Mouse (Mus musculus) neural tube, embryonic 11.5 days (tissue): Measurements from ENCODE around the gene Mios. TPM values are rescaled to one million over a fixed set of nuclear protein-coding genes. Genes with fewer than 3 reads are reported as not detected.

Experiments used
- ATAC-seq: fragments of 200-750 bp; cut with Nextera tagmentation; 2 replicates; pipeline ENCODE4 v1.8.0; 2017; ENCODE audit warnings: moderate number of reproducible peaks, mild to moderate bottlenecking, moderate TSS enrichment, moderate library complexity; ENCODE audit not compliant: insufficient read depth, low FRiP score, low TSS enrichment
- DNase-seq: peaks from one replicate; pipeline ENCODE4 v3.0.0-alpha.2; 2015; ENCODE audit warnings: low spot score
- H3K27ac ChIP-seq: fragments of 300-500 bp; sonication (generic); 2 replicates; pipeline ENCODE4 v1.5.1; 2014; ENCODE audit warnings: low read depth, mild to moderate bottlenecking, low read length
- H3K27me3 ChIP-seq: fragments of 300-500 bp; sonication (generic); 2 replicates; pipeline ENCODE4 v1.6.1; 2014; ENCODE audit warnings: mild to moderate bottlenecking, low read length, mixed read lengths; ENCODE audit not compliant: control insufficient read depth, insufficient read depth
- H3K36me3 ChIP-seq: fragments of 300-500 bp; sonication (generic); 2 replicates; pipeline ENCODE4 v1.6.1; 2014; ENCODE audit warnings: mild to moderate bottlenecking, low read length, moderate library complexity, mixed read lengths; ENCODE audit not compliant: control insufficient read depth, insufficient read depth
- H3K4me1 ChIP-seq: fragments of 300-500 bp; sonication (generic); 2 replicates; pipeline ENCODE4 v1.6.1; 2014; ENCODE audit warnings: low read length, mixed read lengths; ENCODE audit not compliant: control insufficient read depth, insufficient read depth
- H3K4me2 ChIP-seq: fragments of 300-500 bp; sonication (generic); 2 replicates; pipeline ENCODE4 v1.6.1; 2014; ENCODE audit warnings: low read depth, mild to moderate bottlenecking, moderate library complexity
- H3K4me3 ChIP-seq: fragments of 300-500 bp; sonication (generic); 2 replicates; pipeline ENCODE4 v1.5.1; 2014; ENCODE audit warnings: low read depth, low read length
- H3K9ac ChIP-seq: fragments of 300-500 bp; sonication (generic); 2 replicates; pipeline ENCODE4 v1.6.1; 2014; ENCODE audit warnings: mild to moderate bottlenecking, low read length
- H3K9me3 ChIP-seq: fragments of 300-500 bp; sonication (generic); 2 replicates; pipeline ENCODE4 v1.6.1; 2016; ENCODE audit warnings: low read length; ENCODE audit not compliant: control insufficient read depth
- WGBS: fragments of 180-500 bp; shearing (Covaris S2); extraction: QIAGEN DNeasy Blood & Tissue Kit; methylation state at CpG from one replicate; pipeline ENCODE4 v1.1.7; 2014; 5-methylcytosine and 5-hydroxymethylcytosine counted together
- polyA plus RNA-seq: library from polyadenylated mRNA; unstranded; fragments of >200 nt; fragmentation: Nextera tagmentation; extraction: Ambion mirVana; gene quantifications from 2 replicates; pipeline ENCODE4 v1.2.1, GENCODE M21; 2014

Mios gene
- polyA plus RNA-seq, 1 experiment from 2014 or later, result 29.5 TPM

DNA sequence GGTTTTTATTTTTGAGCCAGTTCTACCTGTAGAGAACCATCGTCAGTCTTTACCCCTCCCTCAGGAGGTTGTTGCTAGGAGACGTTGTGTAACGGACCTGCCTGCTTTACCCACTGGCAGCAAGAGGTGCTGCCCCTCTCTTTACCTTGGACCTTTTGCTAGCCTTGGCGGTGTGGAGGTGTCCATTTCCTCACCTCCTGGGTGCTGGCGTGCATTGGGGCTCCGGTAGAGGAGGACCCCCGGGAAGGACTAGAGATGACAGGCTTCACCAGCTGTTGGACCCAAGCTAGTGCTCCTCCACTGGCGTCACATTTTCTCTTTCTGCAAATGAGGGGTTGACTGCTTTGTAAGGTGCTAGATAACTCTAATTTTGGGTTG lies 50.6 kb downstream of the Mios start:
- no peak overlapping the region for H3K27ac ChIP-seq
- H3K9ac ChIP-seq, result peak overlapping the region; percentile 65
- H3K4me1 ChIP-seq, result peaks cover 2% of the 10 kb centered on the region; the same call in 1 of the 2 replicates
- no peaks in the 10 kb centered on the region for H3K9me3 ChIP-seq
- H3K36me3 ChIP-seq, result no peaks in the 10 kb centered on the region
- no peaks in the 10 kb centered on the region for H3K27me3 ChIP-seq
- WGBS, result under 1% methylated on average over 8 of the region's 8 CpGs
- ATAC-seq (peak; percentile 52), DNase-seq (no peak)
- peak overlapping the region; percentile 46 for H3K4me3 ChIP-seq
- peak overlapping the region; percentile 92 for H3K4me2 ChIP-seq

DNA sequence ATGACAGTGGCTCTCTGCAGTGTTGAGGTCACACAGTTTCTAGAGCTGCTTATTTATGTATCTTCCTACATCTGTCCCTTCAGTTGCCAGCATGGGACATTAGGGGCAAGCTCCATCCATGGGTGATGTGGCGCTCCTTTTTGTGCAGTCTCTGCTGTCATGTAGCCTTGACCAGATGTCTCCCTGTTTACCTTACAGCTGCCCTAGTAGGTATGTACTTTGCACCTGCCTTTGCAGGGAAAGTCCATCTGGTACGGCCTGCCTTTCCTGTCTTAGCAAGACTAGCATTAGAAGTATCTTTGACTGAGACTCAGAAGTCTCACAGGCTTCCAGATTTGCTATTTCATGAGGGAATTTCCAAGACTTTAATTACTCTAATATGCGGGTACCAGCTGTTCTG lies 62.0 kb downstream of the Mios start:
- H3K36me3 ChIP-seq, result no peaks in the 10 kb centered on the region
- 87% methylated on average over 3 of the region's 3 CpGs for WGBS
- no peak overlapping the region for H3K4me2 ChIP-seq
- no peak overlapping the region for H3K27ac ChIP-seq
- ATAC-seq (no peak), DNase-seq (no peak)
- no peaks in the 10 kb centered on the region for H3K9me3 ChIP-seq
- no peak overlapping the region for H3K9ac ChIP-seq
- no peak overlapping the region for H3K4me3 ChIP-seq
- no peaks in the 10 kb centered on the region for H3K4me1 ChIP-seq
- no peaks in the 10 kb centered on the region for H3K27me3 ChIP-seq

DNA sequence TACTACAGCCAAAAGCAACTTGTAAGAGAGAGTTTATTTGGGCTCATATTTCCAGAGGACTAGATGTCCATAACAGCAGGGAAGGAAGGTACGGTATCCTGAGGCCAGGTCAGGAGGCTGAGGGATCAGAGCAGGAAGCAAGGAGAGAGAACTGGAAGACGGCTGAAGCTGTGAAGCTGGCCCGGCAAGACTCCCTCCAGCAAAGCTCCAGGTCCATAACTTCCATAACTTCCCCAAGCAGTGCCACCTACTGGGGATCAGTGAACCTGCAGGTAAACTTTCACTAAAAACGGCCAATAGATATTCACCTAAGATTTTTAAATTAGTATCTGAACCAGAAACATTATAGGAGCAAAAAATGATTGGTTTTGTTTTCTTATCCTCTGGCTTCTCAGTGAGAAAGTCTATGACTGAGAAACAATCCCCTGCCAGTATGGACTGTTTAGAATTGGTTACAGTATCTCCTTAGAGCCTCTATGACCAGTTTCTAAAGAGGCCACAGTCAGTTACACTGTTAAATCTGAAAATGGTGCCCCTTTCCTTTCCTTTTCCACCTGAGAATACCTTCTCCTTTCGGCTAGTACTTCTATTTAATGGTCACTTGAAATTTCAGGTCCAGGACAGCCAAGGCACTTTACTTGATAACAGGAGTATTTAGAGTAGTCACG lies 65.5 kb downstream of the Mios start:
- H3K27ac ChIP-seq, result no peak overlapping the region
- H3K4me3 ChIP-seq, result no peak overlapping the region
- no peaks in the 10 kb centered on the region for H3K4me1 ChIP-seq
- peak; percentile 62 for DNase-seq
- no peaks in the 10 kb centered on the region for H3K9me3 ChIP-seq
- ATAC-seq, result no peak
- WGBS, result 36% methylated on average over 6 of the region's 6 CpGs
- no peaks in the 10 kb centered on the region for H3K27me3 ChIP-seq
- H3K9ac ChIP-seq, result no peak overlapping the region
- no peaks in the 10 kb centered on the region for H3K36me3 ChIP-seq
- no peak overlapping the region for H3K4me2 ChIP-seq

DNA sequence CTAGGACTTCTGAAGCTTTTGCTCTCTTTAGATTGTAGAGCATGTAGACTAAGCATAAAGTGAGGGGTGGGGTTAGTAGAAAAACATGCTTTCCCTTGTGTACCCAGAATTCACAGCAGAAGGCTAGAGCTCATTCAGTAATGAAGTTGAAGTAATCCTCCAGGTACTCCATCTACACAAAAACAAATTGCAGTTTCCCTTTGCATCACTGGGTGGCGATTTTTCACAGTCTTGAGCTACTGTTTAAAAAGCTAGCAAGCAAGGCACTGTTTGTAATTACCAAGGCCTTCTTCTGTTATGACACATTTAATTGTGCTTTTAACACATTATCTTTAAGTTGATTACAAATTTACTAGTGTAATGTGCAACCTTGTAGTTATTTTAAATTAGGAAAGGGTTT lies 66.1 kb downstream of the Mios start:
- H3K27me3 ChIP-seq, result no peaks in the 10 kb centered on the region
- no peak overlapping the region for H3K4me3 ChIP-seq
- no peaks in the 10 kb centered on the region for H3K36me3 ChIP-seq
- DNase-seq, result peak; percentile 27
- no peak overlapping the region for H3K27ac ChIP-seq
- H3K9me3 ChIP-seq, result no peaks in the 10 kb centered on the region
- 3% methylated on average over 1 of the region's 1 CpGs for WGBS
- H3K9ac ChIP-seq, result no peak overlapping the region
- no peak for ATAC-seq
- H3K4me1 ChIP-seq, result no peaks in the 10 kb centered on the region
- no peak overlapping the region for H3K4me2 ChIP-seq

DNA sequence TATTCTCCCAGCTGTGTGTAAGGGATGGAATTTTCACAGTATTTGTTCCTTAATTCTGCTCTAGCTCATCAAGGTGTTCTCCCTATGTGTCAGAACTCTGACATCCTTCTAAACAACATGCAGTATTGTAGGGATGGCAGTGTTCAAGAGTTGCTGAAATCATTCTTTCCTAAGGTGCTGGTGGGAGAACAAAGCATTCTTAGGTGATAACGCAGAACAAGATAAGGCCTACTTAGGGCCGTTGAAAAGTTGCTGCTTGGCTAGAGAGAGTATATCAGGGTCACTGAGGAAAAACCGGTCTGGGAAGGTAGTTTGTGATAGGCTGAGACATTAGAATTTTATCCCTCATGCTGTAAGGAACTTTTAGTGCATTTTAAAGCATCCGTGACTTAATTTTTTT lies 67.4 kb downstream of the Mios start:
- H3K36me3 ChIP-seq, result no peaks in the 10 kb centered on the region
- H3K9ac ChIP-seq, result no peak overlapping the region
- H3K27me3 ChIP-seq, result no peaks in the 10 kb centered on the region
- H3K4me3 ChIP-seq, result no peak overlapping the region
- no peak overlapping the region for H3K4me2 ChIP-seq
- ATAC-seq (no peak), DNase-seq (no peak)
- WGBS, result 91% methylated on average over 4 of the region's 4 CpGs
- no peak overlapping the region for H3K27ac ChIP-seq
- no peaks in the 10 kb centered on the region for H3K9me3 ChIP-seq
- H3K4me1 ChIP-seq, result no peaks in the 10 kb centered on the region

DNA sequence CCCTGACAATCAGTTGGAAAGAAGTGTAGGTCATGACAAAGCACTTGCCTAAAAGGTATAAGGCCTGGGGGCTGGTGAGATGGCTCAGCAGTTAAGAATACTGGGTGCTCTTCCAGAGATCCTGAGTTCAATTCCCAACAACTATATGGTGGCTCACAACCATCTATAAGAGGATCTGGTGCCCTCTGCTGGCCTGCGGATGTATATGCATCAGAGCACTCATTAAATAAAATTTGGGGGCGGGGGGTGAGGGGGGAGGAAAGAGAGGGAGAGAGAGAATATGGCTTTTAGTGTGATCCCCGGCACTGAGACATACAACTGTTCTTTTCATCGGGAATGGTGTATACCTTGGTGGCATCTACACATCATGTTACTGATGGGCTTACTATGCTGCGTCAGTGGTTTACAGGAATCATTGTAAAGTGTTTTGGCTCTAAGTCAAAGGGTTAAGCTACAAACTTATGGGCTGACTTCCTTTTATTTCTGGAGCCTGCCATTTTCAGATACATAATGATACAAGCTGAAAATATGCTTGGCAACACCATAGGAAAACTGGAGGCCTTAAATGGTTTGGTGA lies 69.5 kb downstream of the Mios start:
- Histone ChIP-seq H3K4me3 (no peak overlapping the region), H3K27ac (no peak overlapping the region), H3K27me3 (no peaks in the 10 kb centered on the region), H3K9ac (no peak overlapping the region), H3K4me1 (no peaks in the 10 kb centered on the region), H3K9me3 (no peaks in the 10 kb centered on the region), H3K36me3 (no peaks in the 10 kb centered on the region), H3K4me2 (no peak overlapping the region)
- 77% methylated on average over 5 of the region's 5 CpGs for WGBS
- DNase-seq (peak; percentile 11), ATAC-seq (no peak)

DNA sequence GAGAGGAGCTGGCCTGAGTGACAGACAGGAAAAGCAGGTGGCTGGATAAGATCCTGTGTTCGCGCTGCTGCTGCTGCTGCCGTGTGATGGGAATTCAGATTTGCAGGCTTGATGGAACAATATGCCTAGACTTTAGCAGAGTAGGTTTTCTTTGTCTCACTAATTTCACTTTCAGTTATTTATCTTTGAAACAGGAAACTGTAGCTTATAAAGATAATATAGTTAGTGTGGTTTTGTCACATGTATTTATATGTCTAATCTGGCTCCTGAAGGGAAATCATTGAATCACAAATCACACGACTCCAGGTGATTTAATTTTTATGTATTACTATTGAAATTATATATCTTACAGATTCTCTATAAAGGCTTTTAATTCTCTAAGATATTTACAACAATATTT lies 74.2 kb downstream of the Mios start:
- WGBS, result 86% methylated on average over 4 of the region's 4 CpGs
- Histone ChIP-seq H3K27me3 (no peaks in the 10 kb centered on the region), H3K36me3 (no peaks in the 10 kb centered on the region), H3K4me3 (no peak overlapping the region), H3K4me2 (no peak overlapping the region), H3K9me3 (no peaks in the 10 kb centered on the region), H3K9ac (no peak overlapping the region), H3K4me1 (no peaks in the 10 kb centered on the region), H3K27ac (no peak overlapping the region)
- ATAC-seq (no peak), DNase-seq (no peak)

DNA sequence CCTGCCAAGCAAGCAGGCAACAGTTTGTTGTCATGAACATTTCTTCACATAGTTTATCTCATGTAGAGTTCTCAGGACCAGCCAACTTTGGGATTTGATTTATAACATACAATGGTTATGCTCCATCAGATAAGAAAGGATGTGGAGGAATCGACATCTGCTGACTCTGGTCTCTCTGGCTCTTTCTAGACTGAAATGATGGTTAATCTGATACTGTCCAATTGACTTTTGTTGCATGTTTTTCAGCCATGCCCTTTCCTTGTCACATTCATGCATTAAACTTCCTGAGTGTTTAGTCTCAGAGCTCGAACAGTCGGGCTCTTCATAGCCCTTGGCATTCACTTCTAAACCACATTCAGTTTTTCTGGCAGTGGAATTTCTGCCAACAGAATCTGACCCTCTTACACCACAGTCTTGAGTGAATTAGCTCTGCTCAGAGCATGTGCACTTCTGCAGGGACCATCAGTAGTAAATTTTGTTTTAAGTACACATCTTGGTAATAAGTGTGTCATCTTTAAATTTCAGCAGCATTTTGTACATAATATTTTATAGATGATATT lies 76.5 kb downstream of the Mios start:
- no peaks in the 10 kb centered on the region for H3K27me3 ChIP-seq
- no peak overlapping the region for H3K4me2 ChIP-seq
- no peaks in the 10 kb centered on the region for H3K9me3 ChIP-seq
- H3K36me3 ChIP-seq, result no peaks in the 10 kb centered on the region
- H3K4me3 ChIP-seq, result no peak overlapping the region
- no peaks in the 10 kb centered on the region for H3K4me1 ChIP-seq
- DNase-seq, result no peak
- no peak overlapping the region for H3K27ac ChIP-seq
- H3K9ac ChIP-seq, result no peak overlapping the region
- WGBS, result 84% methylated on average over 3 of the region's 3 CpGs
- ATAC-seq, result no peak
